Mouse (Mus musculus): ENCODE data around the gene Kcnk4.

Kcnk4 gene

GRCm38 (mm10) chr19:6936299-6936698, 2.0 kb upstream of the Kcnk4 start:
- no peak for DNase-seq

- peak; percentile 70 for DNase-seq
These were observed 700 bp downstream of the Kcnk4 start for GRCm38 (mm10) chr19:6933436-6934194.

GRCm38 (mm10) chr19:6933102-6933435, 1.2 kb downstream of the Kcnk4 start:
- no peak for DNase-seq

- DNase-seq, result no peak
These were observed 2.3 kb downstream of the Kcnk4 start for GRCm38 (mm10) chr19:6932018-6932417.

- no peak for DNase-seq
These were observed 3.3 kb downstream of the Kcnk4 start for GRCm38 (mm10) chr19:6931002-6931401.

- no peak for DNase-seq
These were observed 6.2 kb downstream of the Kcnk4 start for GRCm38 (mm10) chr19:6928080-6928479.

GRCm38 (mm10) chr19:6926559-6927255, 7.6 kb downstream of the Kcnk4 start:
- DNase-seq, result no peak

GRCm38 (mm10) chr19:6925611-6926329, 8.5 kb downstream of the Kcnk4 start:
- no peak for DNase-seq

- no peak for DNase-seq
These were observed 9.1 kb downstream of the Kcnk4 start, which contains the start of gene Catsperz for GRCm38 (mm10) chr19:6925307-6925573. Gene Catsperz, minus strand, starts transcription at chr19:6925380.

- DNase-seq, result peak; percentile 87
These were observed 9.6 kb downstream of the Kcnk4 start for GRCm38 (mm10) chr19:6924461-6925306.

GRCm38 (mm10) chr19:6922901-6923735, 11.2 kb downstream of the Kcnk4 start:
- no peak for DNase-seq

- peak; percentile 100 for DNase-seq
These were observed 12.4 kb downstream of the Kcnk4 start, which contains the start of gene Esrra for GRCm38 (mm10) chr19:6921647-6922567. Gene Esrra, minus strand, starts transcription at chr19:6921813.

- peak; percentile 72 for DNase-seq
These were observed 13.3 kb downstream of the Kcnk4 start for GRCm38 (mm10) chr19:6920741-6921636.

GRCm38 (mm10) chr19:6919876-6920740, 14.2 kb downstream of the Kcnk4 start:
- peak; percentile 58 for DNase-seq

- DNase-seq, result no peak
These were observed 14.9 kb downstream of the Kcnk4 start for GRCm38 (mm10) chr19:6919431-6919830.

GRCm38 (mm10) chr19:6918321-6918720, 16.0 kb downstream of the Kcnk4 start:
- DNase-seq, result no peak

GRCm38 (mm10) chr19:6916496-6916895, 17.8 kb downstream of the Kcnk4 start:
- DNase-seq, result peak; percentile 11

- DNase-seq, result no peak
These were observed 19.0 kb downstream of the Kcnk4 start for GRCm38 (mm10) chr19:6915276-6915675.

GRCm38 (mm10) chr19:6914540-6914939, 19.8 kb downstream of the Kcnk4 start:
- no peak for DNase-seq
